Mouse (Mus musculus): Measurements from ENCODE around the gene Nup153. TPM values are rescaled to one million over a fixed set of nuclear protein-coding genes. Genes with fewer than 3 reads are reported as not detected.

Nup153 gene
- total RNA-seq, 2 experiments from 2014 or later: 47.2 to 56.9 TPM

DNA sequence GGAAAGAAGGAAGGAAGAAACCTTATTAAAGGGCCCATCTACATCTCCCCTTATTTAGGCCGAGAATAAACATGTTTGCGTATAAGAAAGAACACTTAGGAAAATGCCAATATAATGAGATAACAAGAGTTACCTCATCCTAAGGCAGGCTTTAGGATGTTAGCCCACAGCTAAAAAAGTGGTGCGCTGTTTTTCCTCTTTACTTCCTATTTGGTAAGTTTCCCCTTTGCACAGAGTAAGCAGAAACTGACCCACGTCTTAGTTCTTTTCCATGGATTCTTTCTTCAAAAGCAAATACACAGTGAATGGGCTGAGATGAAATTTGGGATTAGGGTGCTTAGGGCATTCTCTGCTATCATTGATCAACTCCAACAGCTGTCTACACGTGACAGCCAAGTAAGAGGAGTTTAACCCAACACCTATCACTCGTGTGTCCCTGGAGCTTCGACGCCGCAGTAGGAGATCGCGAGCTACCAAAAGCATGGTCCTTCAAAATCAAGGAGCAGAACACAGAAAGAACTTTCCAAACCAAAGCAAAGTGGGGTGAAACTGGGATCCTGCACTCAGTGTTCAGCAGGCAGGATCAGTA lies 7.6 kb upstream of the Nup153 start:
- DNase-seq (ENCODE audit: low spot score in 2 of 2): no peak
- intact Hi-C loops (cut with DNase I): no loop called here

- intact Hi-C loops (cut with DNase I): loop anchor here (10.0 kb wide), 1 partner anchor 285 kb away; the partner anchor contains the start of gene Nhlrc1
- DNase-seq (ENCODE audit: low spot score in 2 of 2): no peak
Measured at GRCm38 (mm10) chr13:46729998-46730397, 2.3 kb upstream of the Nup153 start.

DNA sequence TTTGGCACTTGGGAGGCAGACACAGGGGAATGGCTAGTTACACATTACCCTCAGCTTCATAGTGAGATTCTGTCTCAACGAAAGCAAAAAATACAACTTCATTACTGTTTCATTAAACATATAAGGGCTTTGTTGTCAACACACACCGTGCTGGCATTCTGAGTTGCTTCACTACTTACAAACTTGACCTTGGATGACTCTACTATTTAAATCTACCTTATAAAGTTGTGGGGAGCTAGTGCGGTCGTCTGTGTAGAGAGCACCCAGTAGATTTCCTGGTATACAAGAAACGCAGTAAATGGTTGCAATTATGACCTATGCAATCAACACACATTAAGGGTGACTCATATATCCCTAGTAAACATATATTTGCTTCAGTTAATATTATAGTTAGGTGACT lies 671 bp upstream of the Nup153 start:
- intact Hi-C loops (cut with DNase I): loop anchor here (10.0 kb wide), 1 partner anchor 286 kb away; the partner anchor contains the start of gene Nhlrc1
- peak in 1 of 2 experiments; percentile 11 for DNase-seq (ENCODE audit: low spot score in 2 of 2)

DNA sequence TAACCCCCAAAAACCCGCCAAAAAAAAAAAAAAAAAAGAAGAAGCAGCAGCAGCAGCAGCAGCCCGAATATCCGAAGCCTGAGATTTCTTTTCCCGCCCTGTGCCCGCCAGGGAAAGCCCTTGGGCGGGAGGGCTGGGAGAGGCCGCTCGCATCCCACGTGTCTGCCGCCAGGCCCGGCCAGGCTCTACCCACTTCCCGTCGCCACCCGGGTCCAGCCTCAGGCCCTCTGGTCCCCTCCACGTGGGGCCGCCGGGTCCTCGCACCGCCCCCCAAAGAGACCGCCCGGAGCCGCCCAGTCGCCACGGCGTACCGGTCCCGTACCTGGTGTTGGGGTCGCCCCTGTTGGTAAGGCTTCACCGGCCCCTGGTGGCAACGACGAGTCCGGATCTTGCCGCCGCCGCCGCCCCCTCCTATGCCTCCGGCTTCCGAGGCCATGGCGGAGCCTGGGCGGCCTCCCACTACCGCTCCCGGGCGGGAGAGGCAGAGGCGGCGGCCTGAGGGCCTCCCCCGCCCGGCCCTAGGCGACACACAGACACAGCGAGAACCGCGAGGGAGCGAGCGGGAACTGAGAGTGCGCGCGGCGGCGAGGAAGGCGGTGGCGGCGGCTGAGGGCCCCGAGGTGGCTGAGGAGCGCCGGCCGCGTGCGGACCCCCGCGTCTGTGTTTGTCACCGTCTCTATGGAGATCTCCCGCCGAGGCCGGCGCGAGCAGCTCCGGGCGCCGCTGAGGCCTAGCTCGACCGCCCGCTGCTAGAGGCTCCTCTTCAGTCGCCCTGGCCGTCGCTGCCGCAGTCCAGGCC lies 503 bp downstream of the Nup153 start:
- peak; percentile 59 to 76 for DNase-seq (ENCODE audit: low spot score in 2 of 2)
- intact Hi-C loops (cut with DNase I): loop anchor here (10.0 kb wide), 1 partner anchor 288 kb away; the partner anchor contains the start of gene Nhlrc1

GRCm38 (mm10) chr13:46726288-46727037 lies 1.3 kb downstream of the Nup153 start:
- DNase-seq (ENCODE audit: low spot score in 2 of 2): peak in 1 of 2 experiments; percentile 7
- intact Hi-C loops (cut with DNase I): loop anchor here (10.0 kb wide), 1 partner anchor 288 kb away; the partner anchor contains the start of gene Nhlrc1

DNA sequence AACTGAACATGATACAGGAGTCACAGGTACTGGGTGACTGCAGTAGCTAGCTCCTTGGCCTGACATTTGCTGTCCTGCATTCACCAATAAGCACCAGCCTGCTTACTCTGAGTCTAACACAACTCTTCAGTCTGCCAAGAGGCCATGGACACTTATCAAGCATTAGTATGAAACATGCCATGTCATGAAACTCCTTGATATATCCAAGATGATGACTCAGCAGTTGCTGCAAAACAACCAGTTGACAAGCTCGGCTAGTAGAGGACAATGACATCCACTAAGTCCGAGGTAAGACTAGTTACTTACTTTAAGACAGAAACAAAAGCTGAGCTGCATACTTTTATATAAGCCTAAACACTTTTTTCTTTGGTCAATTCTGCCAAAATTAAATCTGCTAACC lies 2.5 kb downstream of the Nup153 start:
- intact Hi-C loops (cut with DNase I): loop anchor here (10.0 kb wide), 1 partner anchor 290 kb away; the partner anchor contains the start of gene Nhlrc1
- no peak for DNase-seq (ENCODE audit: low spot score in 2 of 2)

DNA sequence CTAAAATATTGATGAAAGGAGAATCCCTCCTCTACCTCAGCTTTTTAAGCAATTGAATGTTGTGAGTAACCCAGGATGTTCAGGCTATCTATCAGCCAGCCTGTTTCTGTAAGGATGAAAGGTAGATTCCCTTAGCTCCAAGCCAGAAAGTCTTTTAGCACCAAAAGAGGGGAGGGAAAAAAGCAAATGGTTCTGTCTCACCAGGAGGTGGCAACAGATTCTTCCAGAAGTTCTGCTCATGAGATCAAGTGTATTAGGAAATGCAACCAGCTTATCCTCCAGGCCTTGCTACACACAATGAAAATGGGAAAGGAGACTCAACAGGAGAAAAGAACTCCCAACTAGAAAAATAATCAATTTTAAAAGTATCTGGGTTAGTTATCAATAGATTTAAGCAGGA lies 3.4 kb downstream of the Nup153 start:
- intact Hi-C loops (cut with DNase I): loop anchor here (10.0 kb wide), 1 partner anchor 290 kb away; the partner anchor contains the start of gene Nhlrc1
- DNase-seq (ENCODE audit: low spot score in 2 of 2): no peak

DNA sequence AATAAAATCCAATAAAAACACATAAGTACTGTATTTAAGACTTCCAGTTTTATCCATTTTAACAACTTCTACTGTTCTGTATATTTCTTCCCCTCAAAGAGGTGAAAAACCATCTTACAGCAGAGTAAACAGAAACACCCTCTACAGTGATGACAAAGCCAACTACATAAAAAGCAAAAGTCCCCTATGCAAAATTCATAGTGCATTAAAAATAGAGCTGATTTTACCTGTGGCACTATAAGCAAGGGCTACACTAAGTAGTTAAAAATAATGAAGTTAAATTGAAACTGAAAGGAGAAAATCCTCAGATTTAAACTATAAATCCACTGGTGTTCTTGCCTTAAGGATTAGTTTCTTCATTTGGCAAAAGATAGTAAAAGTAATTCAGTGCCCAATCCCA lies 6.7 kb downstream of the Nup153 start:
- intact Hi-C loops (cut with DNase I): loop anchor here (10.0 kb wide), 1 partner anchor 294 kb away; the partner anchor contains the start of gene Nhlrc1
- DNase-seq (ENCODE audit: low spot score in 2 of 2): no peak

DNA sequence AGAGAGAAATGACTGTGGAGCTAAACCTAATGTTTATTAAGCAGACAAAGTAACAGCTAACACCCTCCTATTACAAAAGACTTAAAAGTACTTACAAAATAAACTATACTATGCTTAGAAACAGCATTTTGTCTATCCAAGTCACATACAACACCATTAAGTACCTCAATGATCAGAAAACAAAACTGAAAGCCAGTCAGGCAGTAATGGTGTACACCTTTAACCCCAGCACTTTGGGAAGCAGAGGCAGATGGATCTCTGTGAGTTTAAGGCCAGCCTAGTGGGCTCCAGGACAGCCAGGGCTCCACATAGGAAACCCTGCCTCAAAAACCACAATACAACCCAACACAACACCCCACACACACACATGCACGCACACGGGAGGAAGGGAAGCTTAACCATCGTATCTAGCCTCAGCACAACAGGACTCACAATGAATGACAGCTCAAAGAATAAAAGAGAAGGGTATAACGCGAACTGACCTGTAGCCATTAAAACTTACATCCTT lies 8.8 kb downstream of the Nup153 start:
- DNase-seq (ENCODE audit: low spot score in 2 of 2): no peak
- intact Hi-C loops (cut with DNase I): no loop called here

- DNase-seq (ENCODE audit: low spot score in 2 of 2): no peak
- intact Hi-C loops (cut with DNase I): no loop called here
Measured at GRCm38 (mm10) chr13:46715976-46716639, 11.6 kb downstream of the Nup153 start.

DNA sequence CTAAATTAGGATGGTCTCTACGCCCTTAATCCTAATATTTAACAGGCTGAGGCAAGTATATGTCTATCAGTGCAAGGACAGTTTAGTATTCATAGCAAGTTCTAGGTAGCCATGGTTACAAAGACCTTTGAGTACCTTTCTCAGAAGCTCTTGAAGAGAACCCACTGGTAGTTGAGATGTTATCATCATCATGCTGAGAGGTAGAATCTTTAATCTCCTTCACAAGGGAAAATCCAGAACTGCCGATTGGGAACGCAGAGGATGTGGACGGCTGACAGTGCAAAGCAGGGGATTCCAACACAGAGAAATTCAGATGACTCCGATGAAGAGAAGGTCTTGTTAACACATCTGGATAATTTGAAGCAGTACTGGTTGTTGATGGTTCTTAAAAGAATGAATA lies 14.3 kb downstream of the Nup153 start:
- intact Hi-C loops (cut with DNase I): no loop called here
- DNase-seq (ENCODE audit: low spot score in 2 of 2): no peak

DNA sequence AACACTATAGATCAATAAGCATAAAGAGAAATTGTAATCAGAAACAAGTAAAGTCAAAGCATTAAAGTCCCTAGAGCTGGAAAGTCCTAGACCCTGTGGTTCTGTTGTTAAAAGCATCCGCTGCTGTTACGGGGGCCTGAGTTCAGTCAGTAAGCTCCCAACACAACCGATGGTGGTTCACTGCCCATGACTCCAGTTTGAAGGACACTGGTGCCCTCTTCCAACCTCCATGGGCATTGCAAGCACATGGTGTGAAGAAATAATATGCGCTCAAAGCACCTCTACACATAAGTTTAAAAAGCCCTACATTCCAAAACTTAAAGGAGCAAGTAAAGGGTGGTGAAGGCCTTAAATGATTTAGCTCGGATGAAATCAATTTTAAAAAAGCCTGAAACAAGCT lies 24.6 kb downstream of the Nup153 start:
- no peak for DNase-seq (ENCODE audit: low spot score in 2 of 2)
- intact Hi-C loops (cut with DNase I): no loop called here

DNA sequence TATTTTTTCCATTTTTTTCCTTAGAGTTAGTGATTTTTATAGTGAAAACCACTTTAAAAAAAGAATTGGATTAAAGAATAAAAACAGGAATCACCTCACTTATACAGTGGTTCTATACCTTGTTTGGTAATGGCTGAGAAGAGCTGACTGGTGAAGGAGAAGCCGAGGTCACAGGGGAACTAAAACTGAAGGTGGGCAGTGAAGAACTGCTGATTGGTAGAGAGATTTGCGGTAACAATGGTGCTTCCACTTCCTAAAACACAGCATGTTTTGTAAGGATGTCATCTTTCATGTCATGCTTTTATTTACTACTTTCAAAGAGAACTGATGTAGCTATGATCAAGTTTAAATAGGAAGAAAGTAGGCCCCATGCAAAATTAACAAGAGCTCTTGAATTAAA lies 26.3 kb downstream of the Nup153 start:
- intact Hi-C loops (cut with DNase I): no loop called here
- DNase-seq (ENCODE audit: low spot score in 2 of 2): no peak

DNA sequence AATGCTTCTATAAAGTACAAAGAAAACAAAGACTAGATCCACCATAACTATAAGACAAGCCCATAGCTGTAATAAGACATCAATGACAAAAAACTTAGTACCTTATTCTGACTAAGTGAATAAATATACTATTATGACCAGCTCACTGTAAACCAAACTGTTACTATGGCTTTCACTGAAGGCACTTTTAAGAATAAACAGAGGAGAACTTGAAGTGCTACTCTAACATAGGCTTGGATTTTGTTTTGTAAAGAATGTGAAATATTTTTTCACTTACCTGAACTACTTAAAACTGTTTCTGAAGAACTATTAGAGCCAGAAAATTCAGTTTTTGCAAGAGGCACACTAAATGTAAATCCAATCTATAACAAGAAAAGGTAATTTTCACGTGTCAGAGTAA lies 28.4 kb downstream of the Nup153 start:
- intact Hi-C loops (cut with DNase I): no loop called here

DNA sequence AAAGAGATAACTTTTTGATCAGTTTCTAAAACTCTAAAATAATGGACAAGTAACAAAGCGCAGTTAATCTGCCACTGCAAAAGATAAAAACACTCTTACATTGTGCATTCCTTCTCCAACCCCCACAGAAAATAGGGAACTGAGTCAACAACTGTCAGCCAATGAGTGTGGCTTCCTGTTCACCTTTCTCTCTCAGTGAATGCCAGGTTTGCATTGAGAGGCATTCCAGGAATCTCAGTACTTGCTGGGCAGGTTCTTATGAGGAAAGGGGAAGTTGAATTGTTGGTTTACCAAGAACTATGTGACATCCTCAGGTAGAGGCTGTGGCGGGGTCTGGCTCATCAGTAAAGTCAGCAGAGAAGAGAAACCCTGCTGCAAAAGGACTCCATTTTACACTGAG lies 31.0 kb downstream of the Nup153 start:
- intact Hi-C loops (cut with DNase I): no loop called here
- no peak for DNase-seq (ENCODE audit: low spot score in 2 of 2)

More for the DNA sequence above, 28.4 kb downstream of the Nup153 start:
- no peak for DNase-seq (ENCODE audit: low spot score in 2 of 2)

DNA sequence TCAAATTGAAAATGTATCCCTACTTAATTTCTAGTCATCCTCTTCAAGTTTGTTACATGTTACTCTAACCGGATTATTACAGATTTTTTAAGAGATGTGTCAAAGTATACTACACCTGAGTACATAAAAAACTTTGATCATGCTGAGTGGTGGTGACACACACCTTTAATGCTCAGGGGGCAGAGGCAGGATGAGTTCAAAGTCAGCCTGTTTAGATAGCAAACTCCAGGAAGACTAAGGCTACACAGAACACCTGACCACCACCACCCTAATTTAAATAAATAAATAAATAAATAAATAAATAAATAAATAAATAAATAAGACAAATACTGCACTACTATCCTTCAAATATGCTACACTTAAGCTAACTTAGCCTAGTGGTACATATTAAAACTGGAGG lies 31.8 kb downstream of the Nup153 start:
- DNase-seq (ENCODE audit: low spot score in 2 of 2): no peak
- intact Hi-C loops (cut with DNase I): no loop called here

DNA sequence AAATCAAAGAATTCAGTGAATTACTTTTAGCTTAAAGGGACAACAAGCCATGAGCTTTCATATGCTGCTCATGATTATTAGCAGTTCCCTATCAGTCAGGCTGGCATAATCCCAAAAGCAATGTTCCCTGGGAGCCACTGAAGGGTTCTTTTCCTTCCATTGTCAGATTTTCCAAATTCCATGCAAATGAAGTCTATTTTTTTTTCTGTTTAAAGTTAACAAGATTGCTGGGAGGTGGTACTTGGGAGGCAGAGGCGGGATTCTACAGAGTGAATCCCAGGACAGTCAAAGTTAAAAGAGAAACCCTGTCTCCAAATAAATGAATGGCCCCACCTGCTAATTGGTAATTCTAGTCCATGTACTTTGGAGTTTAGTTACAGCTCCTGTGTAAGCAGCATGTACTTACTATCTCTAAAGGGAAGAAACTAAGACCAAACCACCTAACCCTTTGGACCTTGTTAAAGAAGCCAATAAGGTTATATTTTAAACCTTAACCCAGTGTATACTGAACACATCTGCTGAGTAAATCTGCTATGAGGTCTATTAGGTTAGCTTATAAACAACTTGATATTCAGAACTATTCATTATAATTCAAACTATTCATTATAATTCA lies 32.3 kb downstream of the Nup153 start:
- no peak for DNase-seq (ENCODE audit: low spot score in 2 of 2)
- intact Hi-C loops (cut with DNase I): no loop called here

- no peak for DNase-seq (ENCODE audit: low spot score in 2 of 2)
- intact Hi-C loops (cut with DNase I): no loop called here
Measured at GRCm38 (mm10) chr13:46690559-46691241, 37.0 kb downstream of the Nup153 start.
